In the genomic region with DNA sequence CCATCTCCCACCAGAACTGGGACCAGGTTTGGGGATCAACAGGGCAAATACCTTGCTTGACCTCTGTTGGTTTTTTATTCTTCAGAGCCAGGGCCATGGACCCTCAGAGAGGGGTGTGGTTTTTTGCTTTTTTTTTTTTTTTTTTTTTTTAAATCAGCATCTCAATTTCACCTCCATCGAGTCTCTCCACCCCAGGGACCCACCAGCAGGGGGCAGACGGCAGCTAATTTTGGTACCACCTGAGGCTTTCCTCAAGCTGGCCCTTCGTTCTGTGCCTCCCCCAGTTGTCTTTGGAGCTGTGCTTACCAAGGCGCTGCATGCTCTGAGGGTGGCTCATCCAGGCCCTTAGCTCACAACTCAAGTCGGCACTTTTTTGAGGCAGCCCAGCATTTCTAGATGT, we compare ENCODE assay signal across 9 mouse cellular contexts. TPM values are rescaled to one million over a fixed set of nuclear protein-coding genes. Genes with fewer than 3 reads are reported as not detected.
A peak's percentile ranks its signal among the peaks of the same experiment; 100 is the strongest.
DNase-seq lines count a peak whose midpoint lies in the region; ATAC-seq and TF ChIP-seq lines count a peak whose summit lies in the region.
"Had no signal": no experiment of that assay in that cellular context is flagged by ENCODE, and none has a peak within 500 bp of the region (broad histone marks: within the 10 kb centered on the region; RNA-seq: fewer than 3 reads in every experiment).

No protein-coding gene starts in this region.

- H3K4me1 ChIP-seq in hindbrain, postnatal 0 days (ENCODE audit: insufficient read depth, low read length), result no peaks in the 10 kb centered on the region
- no peaks in the 10 kb centered on the region for H3K4me1 ChIP-seq in hindbrain, embryonic 12.5 days
- H3K4me1 ChIP-seq in spleen, adult 2 months (ENCODE audit: control insufficient read depth, insufficient read depth, insufficient read length), result no peaks in the 10 kb centered on the region
- H3K4me1 ChIP-seq: embryonic facial prominence, embryonic 13.5 days had no signal

- intact Hi-C loops in left cerebral cortex, postnatal 25 days (cut with DNase I), result no loop called here

- H3K9me3 ChIP-seq in hindbrain, postnatal 0 days (ENCODE audit: low read length), result no peaks in the 10 kb centered on the region
- H3K9me3 ChIP-seq in hindbrain, embryonic 12.5 days (replicated peaks), result no peaks in the 10 kb centered on the region
- H3K9me3 ChIP-seq: embryonic facial prominence, embryonic 13.5 days had no signal

- H3K4me2 ChIP-seq in hindbrain, postnatal 0 days (ENCODE audit: low read depth, low read length), result no peak overlapping the region
- no peak overlapping the region for H3K4me2 ChIP-seq in hindbrain, embryonic 12.5 days (replicated peaks)
- H3K4me2 ChIP-seq: embryonic facial prominence, embryonic 13.5 days had no signal

- no peak overlapping the region for H3K4me3 ChIP-seq in hindbrain, postnatal 0 days (ENCODE audit: low read length)
- H3K4me3 ChIP-seq in hindbrain, embryonic 12.5 days, result no peak overlapping the region
- H3K4me3 ChIP-seq in spleen, adult 2 months (ENCODE audit: extremely low read depth, insufficient read depth, insufficient read length), result no peak overlapping the region
- H3K4me3 ChIP-seq: embryonic facial prominence, embryonic 13.5 days had no signal

- ATAC-seq in hindbrain, postnatal 0 days, result no peak
- no peak for ATAC-seq in hindbrain, embryonic 12.5 days (ENCODE audit: low FRiP score)
- no peak for ATAC-seq in megakaryocyte, adult 5-6 weeks (ENCODE audit: poor library complexity, severe bottlenecking)

- 47% methylated on average over 5 of the region's 5 CpGs for WGBS in hindbrain, postnatal 0 days
- WGBS in hindbrain, embryonic 12.5 days, result 55% methylated on average over 5 of the region's 5 CpGs
- WGBS in spleen, adult 2 months, result 40% methylated on average over 5 of the region's 5 CpGs

- H3K27me3 ChIP-seq in hindbrain, postnatal 0 days (ENCODE audit: insufficient read depth, low read length), result no peaks in the 10 kb centered on the region
- no peaks in the 10 kb centered on the region for H3K27me3 ChIP-seq in hindbrain, embryonic 12.5 days
- H3K27me3 ChIP-seq in spleen, adult 2 months (ENCODE audit: control insufficient read depth, insufficient read depth, low read length), result no peaks in the 10 kb centered on the region
- H3K27me3 ChIP-seq: embryonic facial prominence, embryonic 13.5 days had no signal

- DNase-seq in hindbrain, postnatal 0 days (ENCODE audit: low spot score), result peak; percentile 35
- peak; percentile 53 for DNase-seq in urinary bladder, postnatal 25 days (ENCODE audit: low spot score)
- no peak for DNase-seq in urinary bladder, adult 2 months (ENCODE audit: low spot score)
- peak; percentile 43 for DNase-seq in brain, embryonic 14.5 days (ENCODE audit: low read depth)
- DNase-seq in left cerebral cortex, postnatal 25 days (ENCODE audit: low spot score in 2 of 2), result peak; percentile 29 to 63
- peak in 1 of 2 experiments; percentile 52 for DNase-seq in spleen, adult 2 months (ENCODE audit: low read depth in 1 of 2, low spot score in 2 of 2)

- peak; percentile 50; the same call in 1 of the 2 replicates for TF ChIP-seq CTCF in hindbrain, postnatal 0 days (IDR thresholded peaks at IDR 0.05; ENCODE audit: low read depth)
- TF ChIP-seq CTCF in brain, embryonic 14.5 days (IDR thresholded peaks at IDR 0.05; ENCODE audit: borderline replicate concordance, extremely low read depth, insufficient read depth, insufficient read length), result peak; percentile 63
- peak; percentile 35; the same call in 1 of the 2 replicates for TF ChIP-seq CTCF in spleen, adult 2 months (IDR thresholded peaks at IDR 0.05; ENCODE audit: extremely low read depth, insufficient read depth, insufficient read length, insufficient replicate concordance)

- H3K27ac ChIP-seq in hindbrain, postnatal 0 days, result no peak overlapping the region
- H3K27ac ChIP-seq in hindbrain, embryonic 12.5 days, result no peak overlapping the region
- no peak overlapping the region for H3K27ac ChIP-seq in spleen, adult 2 months (ENCODE audit: insufficient read depth, low read length)
- H3K27ac ChIP-seq: embryonic facial prominence, embryonic 13.5 days had no signal

- peaks cover 36% of the 10 kb centered on the region for H3K36me3 ChIP-seq in hindbrain, postnatal 0 days (ENCODE audit: insufficient read depth, low read length)
- H3K36me3 ChIP-seq in hindbrain, embryonic 12.5 days, result peaks cover 71% of the 10 kb centered on the region
- H3K36me3 ChIP-seq in spleen, adult 2 months (ENCODE audit: control insufficient read depth, insufficient read depth, low read length), result peaks cover 21% of the 10 kb centered on the region

- no peak for TF ChIP-seq POLR2A in brain, embryonic 14.5 days (IDR thresholded peaks at IDR 0.05; ENCODE audit: borderline replicate concordance, extremely low read depth, insufficient read depth, insufficient read length, poor library complexity, severe bottlenecking)
- no peak for TF ChIP-seq POLR2A in spleen, adult 2 months (IDR thresholded peaks at IDR 0.05; ENCODE audit: low read depth, low read length)

- H3K9ac ChIP-seq in hindbrain, postnatal 0 days (replicated peaks; ENCODE audit: low read length), result no peak overlapping the region
- H3K9ac ChIP-seq in hindbrain, embryonic 12.5 days, result no peak overlapping the region
- H3K9ac ChIP-seq: embryonic facial prominence, embryonic 13.5 days had no signal

RNA-seq across cellular contexts. Expression of a gene that starts 11.7 kb away (rescaled TPM):
- 17.3 and 18.3 TPM in 2 replicates for total RNA-seq in hindbrain, postnatal 0 days (2014; rRNA removed)
- 24.7 and 25.5 TPM in 2 replicates for polyA plus RNA-seq in hindbrain, postnatal 0 days (2015; fragmentation: Nextera tagmentation; extraction: Ambion mirVana)
- polyA plus RNA-seq in hindbrain, embryonic 12.5 days (2016; fragmentation: Nextera tagmentation; extraction: Ambion mirVana), result 21.2 and 22.8 TPM in 2 replicates
- polyA plus RNA-seq in urinary bladder, adult 2 months (2012; rRNA removed), result 11.1 and 13.1 TPM in 2 replicates
- 18.3 and 20.8 TPM in 2 replicates for polyA plus RNA-seq in brain, embryonic 14.5 days (2012; rRNA removed)
- 10 to 100 TPM; 15.5 to 16.0 TPM for total RNA-seq in left cerebral cortex, postnatal 25 days (2021)
- polyA plus RNA-seq in spleen, adult 2 months (2012; rRNA removed), result 7.7 and 12.3 TPM in 2 replicates
- 6.6 and 7.9 TPM in 2 replicates for total RNA-seq in megakaryocyte, adult 5-6 weeks (2015)
- 3.5 and 4.5 TPM in 2 replicates for total RNA-seq in megakaryocyte, adult 5-6 weeks (2017)

RNA-seq across cellular contexts. Expression of a gene that starts 12.1 kb away (rescaled TPM):
- 34.1 and 42.9 TPM in 2 replicates for total RNA-seq in hindbrain, postnatal 0 days (2014; rRNA removed)
- polyA plus RNA-seq in hindbrain, postnatal 0 days (2015; fragmentation: Nextera tagmentation; extraction: Ambion mirVana), result 114 and 118 TPM in 2 replicates
- 118 and 122 TPM in 2 replicates for polyA plus RNA-seq in hindbrain, embryonic 12.5 days (2016; fragmentation: Nextera tagmentation; extraction: Ambion mirVana)
- 122 and 124 TPM in 2 replicates for polyA plus RNA-seq in urinary bladder, adult 2 months (2012; rRNA removed)
- polyA plus RNA-seq in brain, embryonic 14.5 days (2012; rRNA removed), result 95.5 and 107 TPM in 2 replicates
- total RNA-seq in left cerebral cortex, postnatal 25 days (2021), result 10 to 100 TPM; 72.8 to 77.5 TPM
- polyA plus RNA-seq in spleen, adult 2 months (2012; rRNA removed), result 17.0 and 19.0 TPM in 2 replicates
- 44.2 and 53.7 TPM in 2 replicates for total RNA-seq in megakaryocyte, adult 5-6 weeks (2015)
- total RNA-seq in megakaryocyte, adult 5-6 weeks (2017), result 28.3 and 32.4 TPM in 2 replicates

RNA-seq across cellular contexts. Expression of a gene that starts 17.7 kb away (rescaled TPM):
- 19.6 and 23.8 TPM in 2 replicates for total RNA-seq in hindbrain, postnatal 0 days (2014; rRNA removed)
- polyA plus RNA-seq in hindbrain, postnatal 0 days (2015; fragmentation: Nextera tagmentation; extraction: Ambion mirVana), result 7.7 and 9.0 TPM in 2 replicates
- 20.9 TPM in 2 replicates for polyA plus RNA-seq in hindbrain, embryonic 12.5 days (2016; fragmentation: Nextera tagmentation; extraction: Ambion mirVana)
- polyA plus RNA-seq in urinary bladder, adult 2 months (2012; rRNA removed), result 7.2 and 7.7 TPM in 2 replicates
- polyA plus RNA-seq in brain, embryonic 14.5 days (2012; rRNA removed), result 15.9 and 18.1 TPM in 2 replicates
- total RNA-seq in left cerebral cortex, postnatal 25 days (2021), result 10 to 100 TPM; 12.5 to 14.4 TPM
- polyA plus RNA-seq in spleen, adult 2 months (2012; rRNA removed), result 15.4 and 16.5 TPM in 2 replicates
- total RNA-seq in megakaryocyte, adult 5-6 weeks (2015), result 1.5 and 1.9 TPM in 2 replicates
- total RNA-seq in megakaryocyte, adult 5-6 weeks (2017), result 6.5 and 6.9 TPM in 2 replicates

RNA-seq across cellular contexts. Expression of a gene that starts 19.2 kb away (rescaled TPM):
- 4.6 and 6.3 TPM in 2 replicates for total RNA-seq in hindbrain, postnatal 0 days (2014; rRNA removed)
- 7.7 and 7.9 TPM in 2 replicates for polyA plus RNA-seq in hindbrain, postnatal 0 days (2015; fragmentation: Nextera tagmentation; extraction: Ambion mirVana)
- polyA plus RNA-seq in hindbrain, embryonic 12.5 days (2016; fragmentation: Nextera tagmentation; extraction: Ambion mirVana), result 1.8 TPM in 2 replicates
- polyA plus RNA-seq in urinary bladder, adult 2 months (2012; rRNA removed), result 0.13 and 0.40 TPM in 2 replicates
- 5.2 and 5.9 TPM in 2 replicates for polyA plus RNA-seq in brain, embryonic 14.5 days (2012; rRNA removed)
- under 1 TPM; 0.25 to 0.32 TPM for total RNA-seq in left cerebral cortex, postnatal 25 days (2021)
- polyA plus RNA-seq in spleen, adult 2 months (2012; rRNA removed), result 0.02 TPM in 1 of 2 replicates, not detected in the other
- 0.05 TPM in 1 of 2 replicates, not detected in the other for total RNA-seq in megakaryocyte, adult 5-6 weeks (2015)
- 0.29 TPM in 1 of 2 replicates, not detected in the other for total RNA-seq in megakaryocyte, adult 5-6 weeks (2017)

RNA-seq across cellular contexts. Expression of a gene that starts 28.5 kb away (rescaled TPM):
- total RNA-seq in hindbrain, postnatal 0 days (2014; rRNA removed), result 2.0 and 3.0 TPM in 2 replicates
- 0.85 and 1.3 TPM in 2 replicates for polyA plus RNA-seq in hindbrain, postnatal 0 days (2015; fragmentation: Nextera tagmentation; extraction: Ambion mirVana)
- polyA plus RNA-seq in hindbrain, embryonic 12.5 days (2016; fragmentation: Nextera tagmentation; extraction: Ambion mirVana), result 1.4 and 2.0 TPM in 2 replicates
- polyA plus RNA-seq in urinary bladder, adult 2 months (2012; rRNA removed), result 0.09 and 0.28 TPM in 2 replicates
- 9.6 and 24.5 TPM in 2 replicates for polyA plus RNA-seq in brain, embryonic 14.5 days (2012; rRNA removed)
- total RNA-seq in left cerebral cortex, postnatal 25 days (2021), result 1 to 10 TPM; 1.1 to 1.5 TPM
- polyA plus RNA-seq in spleen, adult 2 months (2012; rRNA removed), result 0.07 and 0.08 TPM in 2 replicates
- not detected in 2 replicates for total RNA-seq in megakaryocyte, adult 5-6 weeks (2015)
- not detected in 2 replicates for total RNA-seq in megakaryocyte, adult 5-6 weeks (2017)
